Mouse (Mus musculus): Measurements from ENCODE around the gene Fxyd6.

DNA sequence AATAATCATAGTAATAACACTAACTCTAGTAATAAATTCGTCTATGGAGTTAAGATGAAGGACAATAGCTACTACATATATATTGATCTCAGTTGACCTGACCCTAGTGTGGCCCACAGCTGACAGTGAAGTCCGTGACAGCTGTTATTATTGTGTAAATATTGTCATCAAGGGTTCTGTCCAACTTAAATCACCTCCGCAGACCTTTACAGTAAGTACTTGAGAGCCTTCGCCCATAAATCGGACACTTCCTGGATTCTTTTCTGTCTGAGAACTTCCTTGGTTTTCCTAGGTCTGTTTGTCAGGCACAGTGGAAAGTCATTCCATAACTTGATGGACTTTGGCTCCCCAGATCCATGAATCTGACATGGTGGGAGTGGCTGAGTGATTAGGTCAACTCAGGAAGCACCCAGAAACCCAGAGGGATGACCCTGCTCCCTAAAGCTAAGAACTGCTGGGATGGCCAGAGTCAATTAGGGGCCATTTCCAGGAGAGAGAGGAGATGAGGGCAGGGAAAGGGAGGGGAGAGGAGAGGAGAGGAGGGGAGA, 74.3 kb downstream of the Fxyd6 start:
- TF ChIP-seq CTCF (IDR thresholded peaks at IDR 0.05; ENCODE audit: extremely low read depth, insufficient read depth, low read length) (no peak), POLR2A (IDR thresholded peaks at IDR 0.05; ENCODE audit: extremely low read depth, insufficient read depth, low read length) (no peak)

All from cortical plate, adult 2 months (tissue).